In genomic region chr8:128267261-128267660, GRCm38 (mm10) we compare ENCODE assay signal across 8 mouse cellular contexts.
DNase-seq lines count a peak whose midpoint lies in the region; ATAC-seq lines count a peak whose summit lies in the region.

No protein-coding gene starts in this region.

- H3K9ac ChIP-seq in hindbrain, embryonic 14.5 days: no peak overlapping the region
- no peak overlapping the region for H3K9ac ChIP-seq in forebrain, embryonic 11.5 days (ENCODE audit: low read length)

- intact Hi-C loops in heart, postnatal 36 days (cut with DNase I): loop anchor here (2.0 to 5.0 kb wide), 2 partner anchors 92 to 295 kb away; partner anchors contain the start of gene Nrp1

- H3K27me3 ChIP-seq in hindbrain, embryonic 10.5 days (ENCODE audit: insufficient read depth, poor library complexity, severe bottlenecking): no peaks in the 10 kb centered on the region
- H3K27me3 ChIP-seq in hindbrain, embryonic 14.5 days (ENCODE audit: control insufficient read depth, insufficient read depth, low read length): no peaks in the 10 kb centered on the region
- H3K27me3 ChIP-seq in forebrain, embryonic 11.5 days (ENCODE audit: control insufficient read depth, insufficient read depth, low read length): no peaks in the 10 kb centered on the region

- no peaks in the 10 kb centered on the region for H3K9me3 ChIP-seq in hindbrain, embryonic 10.5 days
- no peaks in the 10 kb centered on the region for H3K9me3 ChIP-seq in hindbrain, embryonic 14.5 days (ENCODE audit: control insufficient read depth, low read length)
- H3K9me3 ChIP-seq in forebrain, embryonic 11.5 days (ENCODE audit: control insufficient read depth, low read length): no peaks in the 10 kb centered on the region

- no peak overlapping the region for H3K4me2 ChIP-seq in hindbrain, embryonic 14.5 days (replicated peaks)
- no peak overlapping the region for H3K4me2 ChIP-seq in forebrain, embryonic 11.5 days (ENCODE audit: low read depth, low read length, severe bottlenecking)

- peaks cover 28% of the 10 kb centered on the region for H3K4me1 ChIP-seq in hindbrain, embryonic 10.5 days (replicated peaks)
- peaks cover 7% of the 10 kb centered on the region; the same call in 1 of the 2 replicates for H3K4me1 ChIP-seq in hindbrain, embryonic 14.5 days (replicated peaks; ENCODE audit: control insufficient read depth, insufficient read depth, low read length)
- H3K4me1 ChIP-seq in forebrain, embryonic 11.5 days (replicated peaks; ENCODE audit: control insufficient read depth, insufficient read depth, low read length): peaks cover 6% of the 10 kb centered on the region; the same call in 1 of the 2 replicates

- no peaks in the 10 kb centered on the region for H3K36me3 ChIP-seq in hindbrain, embryonic 10.5 days
- H3K36me3 ChIP-seq in hindbrain, embryonic 14.5 days (replicated peaks; ENCODE audit: control insufficient read depth, insufficient read depth): no peaks in the 10 kb centered on the region
- H3K36me3 ChIP-seq in forebrain, embryonic 11.5 days (ENCODE audit: control insufficient read depth, insufficient read depth, low read length): no peaks in the 10 kb centered on the region

- WGBS in hindbrain, embryonic 10.5 days: 56% methylated on average over 4 of the region's 4 CpGs
- 59% methylated on average over 4 of the region's 4 CpGs for WGBS in hindbrain, embryonic 14.5 days
- WGBS in forebrain, embryonic 11.5 days: 70% methylated on average over 4 of the region's 4 CpGs

- H3K4me3 ChIP-seq in hindbrain, embryonic 10.5 days: no peak overlapping the region
- H3K4me3 ChIP-seq in hindbrain, embryonic 14.5 days (replicated peaks; ENCODE audit: low read length): no peak overlapping the region
- H3K4me3 ChIP-seq in forebrain, embryonic 11.5 days (ENCODE audit: low read depth, low read length): no peak overlapping the region

- H3K27ac ChIP-seq in hindbrain, embryonic 10.5 days: peak overlapping the region; percentile 59
- H3K27ac ChIP-seq in hindbrain, embryonic 14.5 days: no peak overlapping the region; the same call in 1 of the 2 replicates
- no peak overlapping the region for H3K27ac ChIP-seq in forebrain, embryonic 11.5 days (ENCODE audit: low read depth, low read length)

- DNase-seq in hindbrain, embryonic 10.5 days (ENCODE audit: low spot score): no peak
- DNase-seq in hindbrain, embryonic 14.5 days (ENCODE audit: low spot score): no peak
- peak; percentile 48 for DNase-seq in embryo, embryonic 10.5 days (ENCODE audit: low spot score)
- DNase-seq in heart, postnatal 36 days: peak; percentile 26 to 36
- DNase-seq in lung, postnatal 10 days: peak; percentile 52
- no peak for DNase-seq in urinary bladder, postnatal 4 days (ENCODE audit: low spot score in 2 of 2)
- DNase-seq in forebrain, embryonic 11.5 days (ENCODE audit: low spot score): no peak

- ATAC-seq in hindbrain, embryonic 14.5 days (ENCODE audit: low FRiP score): no peak
- ATAC-seq in cerebellum, adult (ENCODE audit: insufficient number of reproducible peaks, low FRiP score, low TSS enrichment): no peak
- ATAC-seq in forebrain, embryonic 11.5 days (replicated peaks; ENCODE audit: low FRiP score): no peak

Comparison
In these comparisons a context has a peak if more than half of its experiments do, and no peak if none do; other contexts are left out.
1. DNase-seq: peak in embryo, embryonic 10.5 days (single experiment), heart, postnatal 36 days (2 of 2) and lung, postnatal 10 days (single experiment); none in hindbrain, embryonic 10.5 days (single experiment), hindbrain, embryonic 14.5 days (single experiment), urinary bladder, postnatal 4 days (0 of 2) and forebrain, embryonic 11.5 days (single experiment).